Mouse (Mus musculus) A20 (cell line): ENCODE data around the gene BC016579.

Source experiments
- DNase-seq: peaks from one replicate; pipeline ENCODE4 v3.0.0-alpha.2; 2011; ENCODE audit warnings: low read depth, low spot score

Gene BC016579

GRCm38 (mm10) chr16:45653934-45654332 is at the start of gene BC016579:
TSS of gene BC016579 (minus strand) at chr16:45654068.
- no peak for DNase-seq

- no peak for DNase-seq
Measured at GRCm38 (mm10) chr16:45699301-45699700, 45.4 kb upstream of the BC016579 start.

- no peak for DNase-seq
Measured at GRCm38 (mm10) chr16:45697996-45698395, 44.1 kb upstream of the BC016579 start.

DNA sequence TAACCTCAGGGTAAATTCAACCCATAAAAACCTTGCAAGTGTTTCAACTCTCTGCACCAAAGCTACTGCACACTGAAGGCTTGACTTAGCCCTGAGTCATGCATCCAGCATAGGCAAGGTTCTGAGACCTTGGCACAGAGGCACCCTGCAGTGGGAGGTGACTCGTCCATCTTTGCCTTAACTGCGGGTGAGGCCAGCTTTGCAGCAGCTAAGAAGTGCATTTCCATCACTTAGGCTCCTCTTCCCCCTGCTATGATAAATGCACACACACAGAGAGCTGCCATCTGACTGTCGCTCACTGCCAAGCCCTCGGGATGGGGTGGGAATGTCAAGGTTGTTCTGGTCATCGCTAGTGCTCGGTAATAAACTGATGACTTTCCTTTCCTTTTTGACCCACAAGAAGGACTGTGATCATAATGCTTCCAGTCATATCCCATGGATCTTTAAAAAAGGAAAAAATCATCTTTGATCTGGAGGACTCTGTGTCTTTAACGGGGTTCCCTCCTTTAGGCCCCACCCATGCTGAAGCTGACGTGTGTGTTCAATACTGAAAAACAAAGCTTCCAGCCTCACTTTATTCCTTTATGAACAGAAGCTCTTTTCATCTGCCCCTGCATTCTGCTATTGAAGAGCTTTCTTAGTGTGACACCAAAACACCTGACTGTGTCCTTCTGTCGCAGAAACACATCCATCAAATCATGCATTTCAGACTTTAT is 41.7 kb upstream of the BC016579 start:
- no peak for DNase-seq

GRCm38 (mm10) chr16:45693558-45693957 is 39.7 kb upstream of the BC016579 start, which contains the start of gene Tmprss7:
TSS of gene Tmprss7 (minus strand) at chr16:45693658.
- DNase-seq, result no peak

GRCm38 (mm10) chr16:45692851-45693250 is 39.0 kb upstream of the BC016579 start:
- no peak for DNase-seq

- DNase-seq, result no peak
Measured at GRCm38 (mm10) chr16:45690178-45690577, 36.3 kb upstream of the BC016579 start.

GRCm38 (mm10) chr16:45686833-45687232 is 33.0 kb upstream of the BC016579 start:
- DNase-seq, result no peak

GRCm38 (mm10) chr16:45685295-45685694 is 31.4 kb upstream of the BC016579 start:
- no peak for DNase-seq

- DNase-seq, result peak; percentile 64
Measured at GRCm38 (mm10) chr16:45684815-45685214, 30.9 kb upstream of the BC016579 start.

- DNase-seq, result peak; percentile 56
Measured at GRCm38 (mm10) chr16:45676462-45676861, 22.6 kb upstream of the BC016579 start.

DNA sequence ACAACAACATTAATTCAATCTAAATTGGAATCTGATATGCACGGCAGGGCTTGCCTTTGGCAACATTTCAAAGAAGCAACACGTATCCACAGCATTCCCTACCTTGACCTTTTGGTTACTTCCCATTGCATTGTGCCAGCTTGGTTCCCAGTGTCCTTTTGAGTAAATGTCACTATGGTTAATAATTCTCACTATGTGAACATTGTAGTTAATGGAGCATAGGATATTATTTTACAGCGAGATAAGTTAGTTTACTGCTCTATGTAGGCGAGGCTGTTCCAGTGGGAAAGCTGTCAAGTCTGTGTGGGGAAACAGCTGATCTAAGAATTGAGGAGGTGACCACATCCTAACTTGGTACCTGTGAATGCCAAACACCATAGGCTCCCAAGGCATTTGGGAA is 16.1 kb upstream of the BC016579 start:
- no peak for DNase-seq

GRCm38 (mm10) chr16:45668178-45668577 is 14.3 kb upstream of the BC016579 start:
- no peak for DNase-seq

GRCm38 (mm10) chr16:45666136-45666535 is 12.3 kb upstream of the BC016579 start:
- DNase-seq, result peak; percentile 31

- no peak for DNase-seq
Measured at GRCm38 (mm10) chr16:45662381-45662780, 8.5 kb upstream of the BC016579 start.

GRCm38 (mm10) chr16:45659596-45659995 is 5.7 kb upstream of the BC016579 start:
- no peak for DNase-seq

DNA sequence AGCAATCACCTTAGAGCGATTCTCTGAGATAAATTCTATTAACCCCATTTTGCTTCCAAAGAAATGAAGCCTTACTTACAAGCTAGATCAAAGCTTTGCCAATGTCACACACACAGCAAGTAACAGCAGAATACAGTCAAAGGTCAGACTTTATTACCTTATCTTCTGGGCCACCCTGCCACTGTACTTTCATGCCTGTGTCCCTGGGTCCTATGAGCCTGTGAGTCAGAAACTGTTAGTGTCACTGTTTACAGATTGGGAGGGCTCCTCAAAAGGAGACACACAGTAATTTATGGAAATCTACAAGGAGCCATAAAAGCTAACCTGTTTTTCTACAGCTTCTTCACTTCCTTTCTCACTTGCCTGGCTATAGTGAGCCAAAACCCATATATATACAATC is 4.4 kb upstream of the BC016579 start:
- DNase-seq, result no peak

- no peak for DNase-seq
Measured at GRCm38 (mm10) chr16:45657574-45658159, 3.8 kb upstream of the BC016579 start.

DNA sequence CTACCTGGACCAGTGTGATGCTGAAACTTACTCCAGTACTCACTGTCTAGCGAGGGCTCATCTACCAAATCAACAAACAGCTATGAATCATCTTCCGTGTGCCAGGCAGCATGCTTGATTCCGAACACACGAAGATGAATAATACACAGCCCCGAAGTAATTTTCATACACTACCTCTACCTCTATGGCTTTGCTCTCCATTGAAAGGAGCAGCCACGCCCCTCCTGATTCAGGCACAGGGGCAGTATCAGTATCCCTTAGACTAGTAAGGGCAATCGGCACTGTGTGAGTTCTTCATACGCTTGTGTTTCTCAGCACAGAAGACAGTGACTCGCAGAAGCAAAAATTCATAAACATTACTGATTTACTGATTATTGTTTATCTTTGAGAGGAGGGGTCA is 597 bp upstream of the BC016579 start:
- DNase-seq, result no peak

DNA sequence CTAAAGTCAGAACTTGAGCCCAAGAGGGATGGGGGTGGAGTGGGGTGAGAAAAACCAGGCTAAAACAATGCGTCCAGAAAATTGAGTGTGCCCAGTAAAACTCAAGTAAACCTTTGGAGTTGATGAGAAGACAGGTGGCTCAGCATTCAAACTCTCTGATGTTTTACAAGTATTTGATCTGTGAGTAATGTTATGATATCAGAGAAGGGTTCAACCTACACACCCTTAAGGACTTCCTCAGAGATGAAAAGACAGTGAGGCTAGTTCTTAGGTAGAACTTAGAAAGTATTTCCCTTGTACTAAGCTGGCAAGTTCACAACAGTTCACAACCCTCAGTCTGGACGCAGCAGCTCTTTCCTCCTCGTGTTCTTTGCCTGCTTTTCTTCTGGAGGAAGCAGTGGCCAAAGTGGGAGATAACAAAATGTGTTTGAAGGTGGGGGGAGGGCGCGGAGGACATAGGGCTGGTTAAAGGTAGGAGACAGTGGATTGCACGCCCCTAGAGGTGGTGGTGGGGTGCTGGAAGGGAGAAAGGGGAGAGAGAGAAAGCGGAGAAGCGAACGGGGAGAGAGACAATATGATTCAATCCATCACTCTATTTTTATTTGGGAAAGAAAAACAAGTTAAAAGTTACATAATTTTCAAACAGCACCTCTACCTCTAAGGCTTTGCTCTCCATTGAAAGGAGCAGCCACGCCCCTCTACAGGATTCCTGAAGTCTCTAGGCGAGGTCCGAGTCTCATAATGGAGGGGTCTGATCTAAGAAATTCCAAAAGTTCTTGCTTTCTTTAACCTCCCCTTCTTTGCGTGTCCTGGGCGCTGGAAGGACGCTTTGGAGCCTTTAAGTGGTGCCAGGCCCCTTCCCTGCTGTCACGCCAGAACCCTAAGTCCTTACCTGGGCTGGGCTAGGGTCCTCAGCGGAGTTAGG is 597 bp downstream of the BC016579 start:
- no peak for DNase-seq

GRCm38 (mm10) chr16:45651497-45651896 is 2.4 kb downstream of the BC016579 start:
- DNase-seq, result no peak

DNA sequence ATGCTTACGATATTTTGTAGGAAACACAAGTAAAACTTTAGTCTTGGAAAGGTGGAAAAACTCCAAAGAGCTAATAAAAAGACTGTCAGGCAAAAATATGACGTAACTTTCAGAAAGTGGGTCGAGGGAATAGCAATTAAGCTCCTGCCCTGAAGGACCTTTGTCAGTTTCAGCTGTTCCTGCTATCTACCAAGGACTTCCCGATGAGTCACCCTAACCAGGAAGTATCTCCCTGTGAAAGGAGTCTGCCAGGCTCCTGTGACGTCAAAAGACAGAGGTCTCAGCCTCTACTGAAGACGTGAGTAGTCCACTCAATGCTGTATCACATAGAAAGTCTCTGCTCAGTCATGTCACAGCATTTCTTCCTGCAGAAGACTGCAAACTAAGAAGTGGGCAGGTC is 9.5 kb downstream of the BC016579 start:
- DNase-seq, result no peak
